Mouse (Mus musculus) adrenal gland, adult 8-10 months (tissue): ENCODE data around the gene Ptprs. TPM values are rescaled to one million over a fixed set of nuclear protein-coding genes. Genes with fewer than 3 reads are reported as not detected.
A peak's percentile ranks its signal among the peaks of the same experiment; 100 is the strongest.
"Not testable (repeated sequence)": the region's sequence is repeated elsewhere in the genome, so short reads cannot be mapped to it uniquely, and the experiment has no call there.

Experiments used
- DNase-seq: peaks from one replicate; pipeline ENCODE4 v3.0.0; 2022
- total RNA-seq, 4 experiments: library from RNA; stranded (reverse); gene quantifications; 2 replicates each; pipeline ENCODE4 v1.2.4; 2022

Ptprs gene
- total RNA-seq: 100 to 1,000 TPM; 253 to 392 (median 313) TPM

DNA sequence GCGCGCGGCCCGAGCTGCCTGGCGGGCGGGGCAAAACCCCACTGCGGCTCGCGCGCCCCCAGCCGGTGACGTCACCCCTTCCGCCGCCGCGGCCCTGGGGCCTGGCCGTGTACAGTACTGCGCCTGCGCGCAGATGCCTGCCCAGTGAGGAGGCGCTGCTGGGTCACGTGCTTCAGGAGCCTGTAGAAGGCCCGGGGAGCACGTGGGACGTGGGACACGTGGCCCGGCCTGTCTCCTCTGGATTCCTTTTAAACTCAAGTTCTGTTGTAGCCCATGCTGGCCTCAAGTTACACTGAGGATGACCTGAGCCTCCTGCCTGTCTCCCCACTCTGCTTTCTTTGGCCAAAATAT lies at the start of gene Ptprs:
TSS of gene Ptprs (minus strand) at position 82 of the 351 bp plus-strand sequence.
- DNase-seq: peak; percentile 94

DNA sequence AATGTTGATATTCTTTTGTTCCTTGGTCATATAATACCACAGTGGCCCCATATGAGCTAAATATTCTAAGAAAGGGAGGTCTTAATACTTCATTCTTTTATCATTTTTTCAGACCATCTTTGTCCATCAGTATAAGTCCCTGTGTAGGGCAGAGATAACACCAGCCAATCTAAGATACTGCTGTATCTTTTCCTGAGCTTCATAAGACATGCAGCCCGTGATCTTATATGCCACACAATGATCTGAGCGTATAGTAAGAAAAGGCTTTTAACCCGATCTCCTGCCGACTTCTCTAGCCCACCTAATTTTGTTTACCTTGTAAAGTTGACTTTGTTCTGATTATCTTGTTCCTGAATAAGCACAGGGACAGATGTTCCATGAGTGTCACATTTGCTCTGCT lies 48.7 kb upstream of the Ptprs start:
- DNase-seq: no peak

DNA sequence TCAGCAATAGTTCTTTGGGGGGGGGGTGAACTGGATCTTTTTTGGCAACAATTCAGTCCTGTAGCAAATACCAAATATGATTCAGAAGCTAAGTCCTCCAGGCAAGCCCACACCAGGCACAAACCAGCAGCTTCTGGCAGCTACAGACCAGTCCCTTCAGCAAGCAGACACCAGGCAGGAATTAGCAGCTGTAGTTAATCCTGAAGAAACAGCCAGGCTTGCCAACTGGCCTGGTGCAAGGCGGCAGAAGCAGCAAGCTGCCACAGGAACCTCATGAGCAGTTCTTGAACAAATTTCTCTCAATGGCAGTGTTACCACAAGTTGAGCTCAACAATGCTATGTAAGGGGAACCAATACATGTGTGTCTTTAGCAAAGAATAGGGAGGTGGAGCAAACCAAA lies 46.5 kb upstream of the Ptprs start:
- no peak for DNase-seq

- no peak for DNase-seq
These were observed 39.6 kb upstream of the Ptprs start for GRCm38 (mm10) chr17:56515690-56516410.

DNA sequence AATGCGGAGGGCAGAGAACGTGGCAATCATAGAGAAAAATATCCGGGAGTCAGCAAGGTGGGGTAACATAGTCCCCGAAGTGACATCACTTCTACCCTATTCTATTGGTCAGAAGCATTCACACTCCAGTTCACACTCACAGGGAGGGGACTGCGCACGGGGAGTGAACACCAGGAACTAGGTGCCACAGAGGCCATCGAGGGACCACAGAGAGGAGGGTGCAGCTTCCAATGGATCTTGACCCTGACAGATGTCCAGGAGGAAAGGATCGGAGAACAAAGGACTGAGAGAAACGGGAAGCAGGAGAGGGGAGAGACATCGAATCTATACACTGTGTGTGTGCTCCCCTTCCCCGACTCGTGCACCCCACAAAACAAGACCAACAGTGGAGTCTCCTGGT lies 38.6 kb upstream of the Ptprs start:
- DNase-seq: no peak

DNA sequence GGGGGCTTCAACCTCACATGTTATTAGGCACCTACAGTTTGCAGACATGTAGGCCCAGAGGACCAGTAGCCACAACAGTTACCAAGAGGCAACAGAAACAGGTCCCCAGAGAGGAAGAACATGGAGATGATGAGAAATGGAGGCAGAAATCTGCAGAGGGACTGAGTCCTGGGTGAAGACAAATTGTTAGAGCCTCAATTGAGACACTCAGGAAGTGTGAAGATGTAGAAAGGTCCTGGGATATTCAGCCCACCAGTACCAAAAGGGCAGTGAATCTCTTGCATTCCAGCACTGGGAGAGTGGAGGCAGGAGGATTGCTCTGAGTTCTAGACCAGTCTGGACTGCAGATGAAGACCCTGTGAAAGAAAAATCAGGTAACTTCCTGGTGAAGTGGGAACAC lies 38.0 kb upstream of the Ptprs start:
- DNase-seq: no peak

GRCm38 (mm10) chr17:56512310-56512709 lies 36.0 kb upstream of the Ptprs start, which contains the start of gene Znrf4:
Gene Znrf4 (minus strand): TSS chr17:56512431.
- DNase-seq: no peak

DNA sequence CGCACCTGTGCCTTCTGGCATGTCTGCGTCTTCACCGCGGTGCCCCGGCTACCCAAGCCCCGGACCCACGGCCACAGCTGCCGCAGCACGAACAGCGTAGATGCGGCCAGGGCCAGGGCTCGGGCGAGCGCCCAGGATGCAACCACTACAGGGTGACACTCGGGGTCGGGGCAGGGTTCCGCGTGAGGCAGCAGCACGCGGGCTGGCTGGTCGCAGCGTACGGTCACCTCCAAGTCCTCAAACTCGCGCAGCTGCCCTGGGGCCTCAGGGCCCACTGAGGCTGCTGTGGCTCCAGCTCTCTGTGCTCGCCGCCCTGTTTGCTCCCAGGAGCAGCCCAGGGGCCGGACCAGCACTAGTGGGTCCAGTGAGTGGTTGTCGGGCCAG lies 35.4 kb upstream of the Ptprs start:
- DNase-seq: no peak

GRCm38 (mm10) chr17:56510970-56511706 lies 34.9 kb upstream of the Ptprs start:
- DNase-seq: no peak

GRCm38 (mm10) chr17:56510473-56510969 lies 34.2 kb upstream of the Ptprs start:
- DNase-seq: no peak

DNA sequence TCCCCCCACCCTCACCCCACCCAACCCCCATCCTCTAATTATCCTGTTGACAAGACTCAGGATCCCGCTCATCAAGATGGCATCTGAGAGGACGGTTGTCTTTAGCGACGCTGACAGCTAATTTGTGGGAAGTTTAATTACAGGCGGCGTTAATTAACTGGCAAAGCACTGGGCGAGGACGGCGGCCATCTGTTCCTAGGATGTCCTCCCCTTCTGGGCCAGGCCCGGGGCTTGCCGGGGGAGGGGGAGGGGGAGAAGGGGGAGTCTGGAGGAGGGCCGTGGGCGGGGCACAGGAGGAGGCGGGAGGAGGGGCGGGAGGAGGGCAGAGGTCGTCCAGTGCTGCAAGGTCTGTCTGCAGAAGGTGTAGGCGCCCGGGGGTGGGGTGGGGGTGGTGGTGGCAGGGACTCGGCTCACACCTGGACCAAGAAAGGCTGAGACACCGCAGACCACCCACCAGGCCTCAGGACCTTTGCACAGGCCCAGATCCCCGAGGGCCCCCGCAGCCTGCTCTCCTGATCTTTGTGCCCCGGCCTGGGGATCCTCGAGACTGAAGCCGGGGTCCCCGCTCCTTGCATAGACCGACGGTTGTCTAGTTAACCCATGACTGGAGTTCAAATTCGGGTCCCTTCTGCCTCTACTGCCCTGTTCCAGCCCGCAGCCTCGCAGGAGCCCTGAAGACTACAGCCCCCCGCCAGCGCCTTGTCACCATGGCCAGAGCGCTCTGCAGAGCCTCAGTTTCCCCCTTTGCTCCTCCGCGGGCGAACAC lies 33.6 kb upstream of the Ptprs start:
- DNase-seq: no peak

DNA sequence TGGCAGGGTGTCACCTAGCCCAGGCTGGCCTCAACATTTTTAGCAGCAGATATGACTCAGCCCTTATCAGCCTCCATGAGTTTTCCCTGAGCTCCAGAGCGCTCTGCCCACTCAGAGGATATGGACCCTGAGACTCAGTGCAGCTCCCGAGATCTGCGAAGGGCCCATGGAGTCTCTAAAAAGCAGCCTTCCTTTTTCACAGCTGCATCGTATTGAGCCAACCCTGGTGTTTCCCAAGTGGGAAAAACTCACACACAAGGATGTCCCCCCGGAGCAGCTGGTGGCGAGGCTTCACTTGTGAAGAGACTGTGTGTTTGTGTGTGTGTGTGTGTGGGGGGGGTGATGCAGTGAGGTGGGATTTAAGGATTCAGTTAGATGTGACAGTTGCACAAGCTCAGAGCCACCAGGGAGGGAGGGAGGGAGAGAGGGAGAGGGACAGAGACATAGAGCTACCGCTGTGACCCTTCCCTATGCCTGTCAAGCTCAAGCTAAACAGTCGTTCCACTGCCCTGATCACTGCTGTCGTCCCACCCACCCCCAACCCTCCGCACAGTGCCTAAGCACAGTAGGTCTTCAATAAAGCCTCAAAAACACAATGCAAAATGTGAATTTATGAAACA lies 32.8 kb upstream of the Ptprs start:
- DNase-seq: no peak

GRCm38 (mm10) chr17:56507161-56508068 lies 31.1 kb upstream of the Ptprs start:
- DNase-seq: peak; percentile 97

DNA sequence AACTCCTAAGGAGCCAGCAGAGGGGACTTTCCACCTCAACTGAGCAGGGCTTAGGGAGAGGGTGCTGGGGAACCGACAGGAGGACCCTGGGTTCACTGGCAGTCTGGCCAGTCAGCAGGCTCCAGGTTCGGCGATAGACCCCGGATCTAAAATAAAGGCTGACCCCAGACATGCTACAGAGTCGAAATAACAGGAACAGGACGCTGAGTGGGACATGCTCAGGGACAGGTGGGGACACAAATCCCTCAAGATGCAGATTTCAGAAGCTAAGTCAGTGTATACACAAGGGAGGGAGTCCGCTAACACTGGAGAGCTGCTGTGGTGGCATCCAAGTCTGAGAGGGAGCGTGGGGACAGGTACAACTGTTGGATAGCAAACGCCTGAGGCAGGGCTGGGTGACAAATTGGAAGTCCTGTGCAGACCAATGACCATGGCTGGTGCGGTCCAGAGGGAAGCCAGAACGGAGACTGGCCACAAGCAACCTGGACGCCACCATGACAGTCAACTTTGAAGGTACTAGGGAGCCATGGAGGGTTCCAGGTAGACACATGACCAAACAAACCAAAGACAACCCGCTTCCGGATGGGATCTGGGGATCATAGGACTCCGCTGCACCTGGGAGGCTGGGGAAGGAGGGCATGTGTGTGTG lies 30.3 kb upstream of the Ptprs start:
- no peak for DNase-seq

GRCm38 (mm10) chr17:56505401-56505800 lies 29.1 kb upstream of the Ptprs start:
- DNase-seq: no peak

GRCm38 (mm10) chr17:56502526-56502925 lies 26.2 kb upstream of the Ptprs start:
- DNase-seq: no peak

DNA sequence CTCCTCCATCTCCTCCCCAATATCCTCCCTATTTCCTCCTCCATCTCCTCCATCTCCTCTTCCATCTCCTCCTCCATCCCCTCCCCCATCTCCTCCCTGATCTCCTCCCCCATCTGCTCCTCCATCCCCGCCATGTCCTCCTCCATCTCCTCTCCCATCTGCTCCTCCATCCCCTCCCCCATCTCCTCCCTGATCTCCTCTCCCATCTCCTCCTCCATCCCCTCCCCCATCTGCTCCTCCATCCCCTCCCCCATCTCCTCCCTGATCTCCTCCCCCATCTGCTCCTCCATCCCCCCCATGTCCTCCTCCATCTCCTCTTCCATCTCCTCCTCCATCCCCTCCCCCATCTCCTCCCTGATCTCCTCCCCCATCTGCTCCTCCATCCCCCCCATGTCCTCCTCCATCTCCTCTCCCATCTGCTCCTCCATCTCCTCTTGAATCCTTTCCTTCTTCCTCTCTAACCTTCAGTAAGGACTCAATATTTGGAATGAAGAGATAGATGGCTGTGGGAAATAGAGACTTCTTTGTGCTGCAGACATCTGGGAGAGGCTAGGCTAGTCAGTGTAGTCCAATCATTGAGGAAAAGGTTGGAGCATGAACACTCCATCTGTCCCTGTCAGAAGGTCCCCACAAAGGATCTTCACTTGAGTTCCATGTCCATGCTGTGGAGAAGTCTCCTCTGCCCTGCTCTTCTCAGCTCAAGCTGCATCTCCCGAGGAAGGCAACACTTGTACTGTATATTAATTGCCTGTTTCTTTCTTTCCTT lies 25.5 kb upstream of the Ptprs start:
- DNase-seq: not testable (repeated sequence)

GRCm38 (mm10) chr17:56499229-56499628 lies 22.9 kb upstream of the Ptprs start:
- no peak for DNase-seq

DNA sequence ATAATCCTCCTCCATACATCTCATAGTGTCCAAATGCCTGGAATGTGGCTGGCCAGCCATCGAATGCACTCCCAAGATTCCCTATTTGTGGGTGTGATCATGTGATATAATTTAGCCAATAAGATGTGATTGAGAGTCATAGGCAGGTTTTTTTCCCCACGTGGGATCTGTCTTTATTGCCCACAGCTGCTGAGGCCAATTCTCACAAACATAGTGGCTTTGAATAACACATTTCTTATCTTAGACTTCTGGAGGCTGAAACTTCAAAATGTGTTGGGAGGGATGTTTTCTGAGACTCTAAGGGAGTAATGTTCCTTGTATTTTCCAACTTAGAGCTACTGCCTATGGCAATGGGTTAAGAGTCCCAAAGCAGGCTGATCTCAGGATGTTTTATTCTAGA lies 18.2 kb upstream of the Ptprs start:
- DNase-seq: no peak

- no peak for DNase-seq
These were observed 17.6 kb upstream of the Ptprs start for GRCm38 (mm10) chr17:56493841-56494240.
